Mouse (Mus musculus): ENCODE measurements around the gene Spock1. TPM values are rescaled to one million over a fixed set of nuclear protein-coding genes. Genes with fewer than 3 reads are reported as not detected.
A peak's percentile ranks its signal among the peaks of the same experiment; 100 is the strongest.
"Not testable (repeated sequence)": the region's sequence is repeated elsewhere in the genome, so short reads cannot be mapped to it uniquely, and the experiment has no call there.

Gene Spock1
- polyA plus RNA-seq, 1 experiment from 2014 or later = 69.4 TPM

DNA sequence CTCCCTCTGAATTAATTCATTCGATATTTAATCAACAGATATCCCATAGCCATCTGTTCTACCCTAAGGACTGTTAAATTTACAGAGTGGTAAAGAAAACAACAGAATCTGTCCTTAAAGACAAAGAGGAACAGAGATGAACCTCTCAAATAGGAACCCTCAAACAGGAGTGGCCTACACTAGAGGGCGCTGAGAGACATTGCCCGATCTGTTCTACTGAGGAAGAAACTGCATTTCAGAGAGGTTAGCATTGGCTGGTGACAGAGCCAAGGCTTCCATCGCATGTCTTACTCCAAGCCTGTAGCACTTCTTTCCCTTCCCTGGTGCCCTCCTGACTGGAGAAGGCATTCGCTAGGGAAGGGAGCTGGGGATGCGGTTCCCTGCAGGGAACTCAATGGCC is 431.4 kb downstream of the Spock1 start:
- Histone ChIP-seq H3K27ac (no peak overlapping the region), H3K27me3 (no peaks in the 10 kb centered on the region), H3K4me2 (no peak overlapping the region), H3K36me3 (no peaks in the 10 kb centered on the region), H3K4me1 (replicated peaks) (peaks cover 21% of the 10 kb centered on the region), H3K9me3 (no peaks in the 10 kb centered on the region), H3K9ac (no peak overlapping the region), H3K4me3 (no peak overlapping the region)
- WGBS = 29% methylated on average over 6 of the region's 6 CpGs
- no peak for ATAC-seq (ENCODE audit: low FRiP score)

DNA sequence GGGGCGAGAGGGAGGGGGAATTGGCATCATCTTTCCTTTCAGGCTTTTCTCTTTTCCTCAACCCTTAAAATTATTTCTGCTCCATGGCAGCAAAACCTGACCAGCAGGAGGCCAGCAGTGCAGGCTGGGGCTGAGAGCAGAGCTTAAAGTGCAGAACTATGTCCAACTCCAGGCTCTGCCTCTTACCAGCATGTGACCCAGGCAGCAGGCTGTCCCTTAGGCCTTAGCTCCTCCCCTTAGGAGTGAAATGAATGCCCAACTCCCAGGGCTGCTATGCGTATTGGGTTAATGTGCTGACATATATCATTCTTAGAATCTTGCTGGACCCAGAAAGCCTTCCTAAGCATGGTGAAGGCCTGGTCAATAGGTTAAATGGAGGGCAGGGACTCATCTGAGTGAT is 434.1 kb downstream of the Spock1 start:
- Histone ChIP-seq H3K9me3 (no peaks in the 10 kb centered on the region), H3K4me1 (replicated peaks) (peaks cover 25% of the 10 kb centered on the region), H3K4me2 (no peak overlapping the region), H3K4me3 (no peak overlapping the region), H3K36me3 (no peaks in the 10 kb centered on the region), H3K27me3 (no peaks in the 10 kb centered on the region), H3K27ac (0 out of 2 replicates have a peak overlapping the region, but pooled peaks have one; percentile 12), H3K9ac (no peak overlapping the region)
- ATAC-seq (ENCODE audit: low FRiP score) = no peak
- WGBS = 66% methylated on average over 2 of the region's 2 CpGs

DNA sequence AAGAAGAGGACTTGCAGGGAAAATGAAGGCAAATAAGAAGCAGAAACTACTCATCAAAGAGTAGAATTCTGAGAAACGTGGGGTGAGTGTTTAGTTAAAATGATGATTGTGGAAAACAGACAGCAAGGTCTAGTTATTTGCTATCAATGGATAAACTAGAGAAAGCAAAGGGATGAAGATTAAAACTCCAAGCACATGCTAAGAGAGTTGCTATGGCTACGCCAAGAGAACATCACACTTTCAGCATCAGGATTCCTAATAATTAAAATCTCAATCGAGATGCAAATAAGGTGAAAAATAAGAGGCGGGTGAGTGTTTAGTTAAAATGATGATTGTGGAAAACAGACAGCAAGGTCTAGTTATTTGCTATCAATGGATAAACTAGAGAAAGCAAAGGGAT is 437.2 kb downstream of the Spock1 start:
- 66% methylated on average over 4 of the region's 4 CpGs for WGBS
- not testable (repeated sequence) for H3K4me2 ChIP-seq; H3K9ac ChIP-seq; H3K27me3 ChIP-seq; H3K27ac ChIP-seq; H3K4me3 ChIP-seq; H3K36me3 ChIP-seq; H3K9me3 ChIP-seq; ATAC-seq (ENCODE audit: low FRiP score)
- H3K4me1 ChIP-seq (replicated peaks) = peaks cover 25% of the 10 kb centered on the region

DNA sequence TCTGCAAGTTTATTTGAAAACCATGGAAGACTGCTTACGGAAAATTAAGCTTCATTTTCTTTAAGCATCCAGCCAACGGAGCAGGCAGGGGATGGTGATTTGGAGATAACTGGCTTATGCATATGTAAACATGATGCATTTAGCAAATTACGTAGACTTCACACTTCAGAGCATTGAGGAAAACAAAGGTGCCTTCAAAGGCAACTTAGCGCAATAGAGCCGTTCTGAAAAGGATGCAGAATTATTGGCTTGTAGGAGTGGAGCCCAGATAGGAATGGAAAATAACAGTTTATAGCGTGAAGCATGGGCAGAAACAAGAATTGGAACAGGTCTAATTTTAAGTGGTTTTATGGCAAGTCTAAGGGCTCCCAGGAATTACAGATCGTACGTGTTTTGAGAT is 448.2 kb downstream of the Spock1 start:
- Histone ChIP-seq H3K27ac (peak overlapping the region; percentile 66), H3K4me1 (replicated peaks) (peaks cover 5% of the 10 kb centered on the region; the same call in 1 of the 2 replicates), H3K9me3 (peaks cover 6% of the 10 kb centered on the region; the same call in 1 of the 2 replicates), H3K36me3 (no peaks in the 10 kb centered on the region), H3K4me3 (no peak overlapping the region), H3K9ac (no peak overlapping the region), H3K4me2 (no peak overlapping the region), H3K27me3 (no peaks in the 10 kb centered on the region)
- WGBS = 70% methylated on average over 8 of the region's 8 CpGs
- no peak for ATAC-seq (ENCODE audit: low FRiP score)

DNA sequence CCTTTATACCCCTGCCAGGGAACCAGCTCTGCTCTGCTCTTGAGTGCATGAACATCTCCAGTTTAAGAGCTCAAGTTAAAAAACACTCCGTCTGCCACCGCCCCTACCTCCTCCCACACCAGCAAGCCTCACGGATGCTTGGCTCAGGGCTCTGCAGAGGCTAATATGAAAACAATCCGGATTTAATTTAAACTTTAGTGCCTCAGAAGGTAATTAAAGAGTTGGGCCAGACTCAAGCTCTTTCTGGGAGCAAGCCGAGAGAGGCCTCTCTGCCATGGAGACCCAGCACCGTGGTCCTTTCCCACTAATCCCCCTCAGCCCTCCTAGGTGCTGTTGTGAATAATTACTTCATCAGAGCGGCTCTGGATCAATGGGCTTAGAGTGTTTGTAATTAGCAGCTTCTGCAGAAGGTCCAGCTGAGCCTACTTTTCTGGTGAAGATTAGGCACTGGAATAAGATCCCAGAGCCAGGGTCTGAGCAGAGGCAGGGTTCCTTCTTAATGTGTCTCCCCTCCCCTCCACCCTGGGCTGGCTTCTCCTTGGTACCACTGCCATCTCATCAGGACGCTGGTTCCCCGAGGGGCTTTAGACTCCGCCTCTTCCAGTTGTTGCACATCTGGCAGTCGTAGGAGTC is 457.8 kb downstream of the Spock1 start:
- Histone ChIP-seq H3K4me3 (no peak overlapping the region), H3K9me3 (no peaks in the 10 kb centered on the region), H3K9ac (no peak overlapping the region), H3K4me2 (no peak overlapping the region), H3K4me1 (replicated peaks) (peaks cover 39% of the 10 kb centered on the region), H3K27me3 (no peaks in the 10 kb centered on the region), H3K36me3 (no peaks in the 10 kb centered on the region), H3K27ac (peak overlapping the region; percentile 81)
- 30% methylated on average over 11 of the region's 11 CpGs for WGBS
- ATAC-seq (ENCODE audit: low FRiP score) = peak; percentile 43; the same call in 1 of the 2 replicates

DNA sequence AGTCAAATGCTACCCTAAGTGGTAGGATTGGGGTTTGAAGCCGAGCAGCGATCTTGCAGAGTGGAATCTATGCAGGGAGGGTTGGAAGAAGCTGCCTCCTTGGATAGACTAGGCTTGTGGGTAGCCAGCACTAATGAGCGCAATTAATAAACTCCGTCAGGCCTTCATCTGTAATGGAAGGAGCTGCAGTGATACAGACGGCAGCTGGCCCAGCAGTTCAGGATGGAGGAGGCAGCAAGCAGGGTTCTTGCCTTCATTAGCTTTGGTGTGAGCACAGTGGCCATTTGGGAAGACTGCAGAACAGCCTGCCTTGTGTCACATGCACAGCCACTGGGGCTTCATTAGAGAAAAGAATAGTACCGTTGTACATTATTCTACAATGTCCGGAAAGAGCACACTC is 459.2 kb downstream of the Spock1 start:
- no peaks in the 10 kb centered on the region for H3K9me3 ChIP-seq
- no peak overlapping the region for H3K4me3 ChIP-seq
- WGBS = 59% methylated on average over 7 of the region's 7 CpGs
- no peaks in the 10 kb centered on the region for H3K27me3 ChIP-seq
- H3K4me1 ChIP-seq (replicated peaks) = peaks cover 39% of the 10 kb centered on the region
- peak overlapping the region; percentile 81 for H3K27ac ChIP-seq
- no peak overlapping the region for H3K9ac ChIP-seq
- ATAC-seq (ENCODE audit: low FRiP score) = peak; percentile 75; the same call in 1 of the 2 replicates
- H3K36me3 ChIP-seq = no peaks in the 10 kb centered on the region
- H3K4me2 ChIP-seq = no peak overlapping the region

DNA sequence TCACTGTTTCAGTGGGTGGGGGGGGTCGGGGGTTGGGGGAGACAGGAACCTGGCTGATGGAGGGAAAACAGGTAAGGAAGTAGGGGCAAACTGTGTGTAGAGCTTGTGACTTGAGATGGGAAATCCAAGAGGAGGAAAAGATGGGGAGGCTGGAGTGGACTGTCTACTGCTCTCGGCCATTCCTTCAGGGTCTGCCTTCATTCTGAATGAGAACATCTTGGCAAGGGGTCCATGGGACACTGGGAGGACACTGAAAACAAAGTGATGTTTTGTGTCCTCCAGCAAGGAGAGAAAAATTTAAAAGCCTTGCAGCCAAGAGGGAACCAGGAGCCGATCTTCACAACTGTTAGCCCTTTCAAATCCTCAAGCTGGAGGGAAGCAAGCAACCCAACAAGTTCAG is 463.2 kb downstream of the Spock1 start:
- Histone ChIP-seq H3K4me1 (replicated peaks) (peaks cover 24% of the 10 kb centered on the region), H3K27ac (no peak overlapping the region), H3K9ac (no peak overlapping the region), H3K36me3 (0 out of 2 replicates have a peak, but pooled peaks cover 5% of the 10 kb centered on the region), H3K27me3 (no peaks in the 10 kb centered on the region), H3K4me2 (no peak overlapping the region), H3K4me3 (no peak overlapping the region), H3K9me3 (no peaks in the 10 kb centered on the region)
- no peak for ATAC-seq (ENCODE audit: low FRiP score)
- WGBS = 84% methylated on average over 3 of the region's 3 CpGs

DNA sequence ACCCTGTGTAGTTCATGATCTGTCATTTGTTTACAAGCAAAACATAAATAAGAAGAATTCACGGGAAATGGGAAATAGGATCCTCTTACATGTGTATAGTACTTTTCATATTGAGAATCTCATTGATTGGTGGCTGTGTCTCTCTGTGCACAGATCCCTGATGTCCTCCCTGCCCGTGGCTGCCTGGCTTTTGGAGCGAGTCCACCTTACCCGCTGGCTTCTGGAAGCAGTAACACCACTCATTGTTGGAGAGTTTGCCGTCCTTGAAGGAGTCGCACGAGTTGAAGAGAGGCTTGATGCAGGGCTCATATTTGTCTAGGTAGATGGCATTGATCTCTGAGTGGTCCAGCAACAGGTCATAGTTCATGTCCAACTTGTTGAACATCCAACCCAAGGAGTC is 468.0 kb downstream of the Spock1 start:
- ATAC-seq (ENCODE audit: low FRiP score) = no peak
- H3K27ac ChIP-seq = no peak overlapping the region
- H3K36me3 ChIP-seq = 0 out of 2 replicates have a peak, but pooled peaks cover 5% of the 10 kb centered on the region
- H3K9me3 ChIP-seq = no peaks in the 10 kb centered on the region
- 91% methylated on average over 7 of the region's 7 CpGs for WGBS
- H3K9ac ChIP-seq = no peak overlapping the region
- no peak overlapping the region for H3K4me2 ChIP-seq
- no peak overlapping the region for H3K4me3 ChIP-seq
- no peaks in the 10 kb centered on the region for H3K27me3 ChIP-seq
- no peaks in the 10 kb centered on the region for H3K4me1 ChIP-seq (replicated peaks)

DNA sequence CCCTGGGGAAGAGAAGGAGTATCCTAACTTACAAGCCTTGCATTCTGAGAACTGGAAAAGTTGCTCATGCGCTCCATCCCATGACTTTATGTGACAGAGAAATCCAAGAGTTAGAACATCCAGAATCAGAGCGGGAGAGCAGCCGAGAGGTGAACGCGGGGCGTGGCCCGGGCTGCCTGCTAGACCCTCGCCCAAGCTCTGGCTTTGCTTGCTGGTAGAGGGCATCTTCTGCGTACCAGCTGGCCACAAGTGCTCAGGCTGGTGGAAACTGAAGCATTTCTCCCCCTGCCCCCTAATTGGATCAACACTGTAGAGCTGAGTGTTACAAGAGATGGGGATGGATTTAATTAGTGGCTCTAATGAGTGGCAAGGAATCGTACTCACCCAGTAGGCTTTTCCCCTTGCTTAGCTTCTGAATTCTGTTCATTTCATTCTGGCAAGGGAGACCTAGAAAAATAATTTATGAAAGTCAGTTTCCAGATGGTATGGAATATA is 472.4 kb downstream of the Spock1 start:
- H3K36me3 ChIP-seq = 0 out of 2 replicates have a peak, but pooled peaks cover 7% of the 10 kb centered on the region
- ATAC-seq (ENCODE audit: low FRiP score) = no peak
- H3K4me1 ChIP-seq (replicated peaks) = no peaks in the 10 kb centered on the region; the same call in 1 of the 2 replicates
- no peaks in the 10 kb centered on the region for H3K27me3 ChIP-seq
- no peak overlapping the region for H3K27ac ChIP-seq
- H3K4me3 ChIP-seq = no peak overlapping the region
- H3K9me3 ChIP-seq = peaks cover 4% of the 10 kb centered on the region; the same call in 1 of the 2 replicates
- H3K4me2 ChIP-seq = no peak overlapping the region
- H3K9ac ChIP-seq = no peak overlapping the region
- 86% methylated on average over 10 of the region's 10 CpGs for WGBS

DNA sequence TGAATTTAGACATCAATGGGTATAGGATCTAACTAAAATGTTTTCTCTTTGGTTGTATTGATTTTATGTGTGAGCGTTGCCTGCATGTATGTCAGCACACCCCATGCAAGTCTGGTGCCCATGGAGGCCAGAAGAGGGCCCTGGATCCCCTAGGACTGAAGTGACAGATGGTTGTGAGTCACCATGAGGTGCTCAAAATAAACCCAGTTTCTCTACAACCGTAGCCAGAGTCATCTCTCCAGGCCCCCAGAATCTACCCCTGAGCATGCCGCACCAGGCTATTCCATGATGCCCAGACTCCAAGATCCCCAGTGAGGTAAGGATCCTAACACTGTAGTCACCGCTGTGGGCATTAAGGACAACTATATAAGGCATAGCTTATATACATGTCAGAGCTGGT is 474.3 kb downstream of the Spock1 start:
- H3K27ac ChIP-seq = no peak overlapping the region
- H3K4me1 ChIP-seq (replicated peaks) = peaks cover 15% of the 10 kb centered on the region
- no peak for ATAC-seq (ENCODE audit: low FRiP score)
- WGBS = 94% methylated on average over 4 of the region's 4 CpGs
- H3K9me3 ChIP-seq = peaks cover 4% of the 10 kb centered on the region; the same call in 1 of the 2 replicates
- no peaks in the 10 kb centered on the region for H3K27me3 ChIP-seq
- 0 out of 2 replicates have a peak, but pooled peaks cover 7% of the 10 kb centered on the region for H3K36me3 ChIP-seq
- H3K4me3 ChIP-seq = no peak overlapping the region
- H3K4me2 ChIP-seq = no peak overlapping the region
- no peak overlapping the region for H3K9ac ChIP-seq

DNA sequence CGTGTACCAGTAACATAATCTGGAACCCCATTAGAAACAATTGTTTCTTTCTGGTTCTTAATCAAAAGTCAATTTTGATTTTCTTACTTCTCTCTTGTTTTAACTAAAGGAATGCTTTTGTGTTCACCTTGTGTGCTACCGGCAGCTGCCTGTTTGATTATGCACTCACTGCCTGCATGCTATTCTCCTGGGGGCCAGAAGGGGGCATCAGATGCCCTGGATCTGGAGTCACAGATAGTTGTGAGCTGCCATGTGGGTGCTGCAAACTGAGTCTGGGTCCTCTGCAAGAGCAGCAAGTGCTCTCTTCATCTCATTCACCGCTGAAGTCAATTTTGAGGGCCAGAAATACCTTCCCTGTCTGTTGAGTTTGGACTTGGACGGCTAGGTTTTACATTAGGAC is 476.3 kb downstream of the Spock1 start:
- no peaks in the 10 kb centered on the region for H3K27me3 ChIP-seq
- no peak for ATAC-seq (ENCODE audit: low FRiP score)
- 87% methylated on average over 4 of the region's 4 CpGs for WGBS
- H3K4me2 ChIP-seq = no peak overlapping the region
- H3K9me3 ChIP-seq = peaks cover 4% of the 10 kb centered on the region; the same call in 1 of the 2 replicates
- no peak overlapping the region for H3K9ac ChIP-seq
- H3K4me1 ChIP-seq (replicated peaks) = peaks cover 15% of the 10 kb centered on the region
- H3K4me3 ChIP-seq = no peak overlapping the region
- 0 out of 2 replicates have a peak, but pooled peaks cover 7% of the 10 kb centered on the region for H3K36me3 ChIP-seq
- no peak overlapping the region for H3K27ac ChIP-seq

DNA sequence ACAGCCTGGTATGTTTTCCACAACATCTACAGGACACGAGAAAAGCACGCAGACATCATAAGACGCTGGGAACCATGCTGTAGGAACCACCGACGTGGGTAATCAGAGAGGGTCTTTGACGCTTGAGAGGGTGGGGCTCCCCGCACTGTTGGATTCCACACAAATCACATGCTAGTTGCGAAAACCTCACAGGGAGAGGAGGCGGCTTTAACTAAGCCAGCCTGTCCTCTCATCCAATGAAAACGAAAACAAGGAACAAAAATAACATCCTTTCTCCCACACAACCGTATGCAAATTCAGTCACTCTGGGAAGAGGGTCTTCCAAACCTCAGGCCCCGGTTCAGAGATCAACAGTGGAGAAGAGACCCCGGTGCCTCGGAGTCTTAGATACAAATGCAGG is 479.3 kb downstream of the Spock1 start:
- Histone ChIP-seq H3K27me3 (no peaks in the 10 kb centered on the region), H3K4me2 (no peak overlapping the region), H3K27ac (no peak overlapping the region), H3K4me3 (no peak overlapping the region), H3K9ac (no peak overlapping the region), H3K4me1 (replicated peaks) (peaks cover 15% of the 10 kb centered on the region), H3K36me3 (0 out of 2 replicates have a peak, but pooled peaks cover 7% of the 10 kb centered on the region), H3K9me3 (peaks cover 4% of the 10 kb centered on the region; the same call in 1 of the 2 replicates)
- no peak for ATAC-seq (ENCODE audit: low FRiP score)
- 77% methylated on average over 14 of the region's 14 CpGs for WGBS

DNA sequence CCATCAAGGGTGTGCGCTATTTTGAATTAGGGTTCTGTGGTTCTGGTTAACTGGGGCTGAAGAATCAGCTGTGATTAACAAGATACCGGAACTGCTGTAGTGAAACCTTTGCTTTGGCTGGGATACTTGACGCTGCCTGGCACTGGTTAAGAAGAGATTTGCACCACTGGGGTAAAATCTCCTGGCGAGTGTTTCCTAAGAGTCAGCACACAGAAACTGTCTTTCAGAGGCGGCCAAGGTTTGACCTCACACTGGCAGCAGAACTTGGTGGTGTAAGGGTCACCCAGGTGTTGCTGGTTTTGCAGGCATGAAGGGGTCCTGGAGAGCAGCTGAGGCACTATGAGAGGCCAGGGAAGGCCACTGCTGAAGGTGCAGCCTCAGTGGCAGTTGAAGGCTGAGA is 489.4 kb downstream of the Spock1 start:
- no peak for ATAC-seq (ENCODE audit: low FRiP score)
- H3K4me1 ChIP-seq (replicated peaks) = peaks cover 3% of the 10 kb centered on the region; the same call in 1 of the 2 replicates
- H3K4me3 ChIP-seq = no peak overlapping the region
- 92% methylated on average over 5 of the region's 5 CpGs for WGBS
- H3K36me3 ChIP-seq = 0 out of 2 replicates have a peak, but pooled peaks cover 2% of the 10 kb centered on the region
- no peaks in the 10 kb centered on the region for H3K27me3 ChIP-seq
- H3K9me3 ChIP-seq = no peaks in the 10 kb centered on the region
- H3K4me2 ChIP-seq = no peak overlapping the region
- no peak overlapping the region for H3K27ac ChIP-seq
- no peak overlapping the region for H3K9ac ChIP-seq
